Mouse (Mus musculus) embryonic facial prominence, embryonic 12.5 days (tissue): ENCODE measurements at regions not wholly inside any gene's neighbourhood (a gene's known extent, or its start where the extent isn't known, plus 50 kb on each side); places are given as distances from the start of the nearest gene placed in this dataset.

Experiments used
- ATAC-seq: fragments of 200-750 bp; cut with Nextera tagmentation; 2 replicates; pipeline ENCODE4 v1.8.0; 2017; ENCODE audit not compliant: insufficient number of reproducible peaks, insufficient read depth, low FRiP score, low TSS enrichment
- H3K27ac ChIP-seq: fragments of 300-500 bp; sonication (generic); 2 replicates; pipeline ENCODE4 v1.5.1; 2016; ENCODE audit warnings: mild to moderate bottlenecking
- H3K27me3 ChIP-seq: fragments of 300-500 bp; sonication (generic); 2 replicates; pipeline ENCODE4 v1.6.1; 2016; ENCODE audit warnings: mild to moderate bottlenecking, moderate library complexity
- H3K36me3 ChIP-seq: fragments of 300-500 bp; sonication (generic); 2 replicates; pipeline ENCODE4 v1.6.1; 2016; ENCODE audit warnings: mild to moderate bottlenecking
- H3K4me1 ChIP-seq: fragments of 300-500 bp; sonication (generic); 2 replicates; pipeline ENCODE4 v1.6.1; 2016
- H3K4me2 ChIP-seq: fragments of 300-500 bp; sonication (generic); replicated peaks from 2 replicates; pipeline ENCODE4 v1.6.1; 2016; ENCODE audit warnings: mild to moderate bottlenecking, moderate library complexity
- H3K4me3 ChIP-seq: fragments of 300-500 bp; sonication (generic); 2 replicates; pipeline ENCODE4 v1.5.1; 2016; ENCODE audit warnings: mild to moderate bottlenecking
- H3K9ac ChIP-seq: fragments of 300-500 bp; sonication (generic); 2 replicates; pipeline ENCODE4 v1.6.1; 2016; ENCODE audit warnings: mild to moderate bottlenecking, moderate library complexity
- H3K9me3 ChIP-seq: fragments of 300-500 bp; sonication (generic); 2 replicates; pipeline ENCODE4 v1.6.1; 2016; ENCODE audit warnings: mild to moderate bottlenecking, moderate library complexity
- WGBS: fragments of 180-500 bp; shearing (Covaris S2); methylation state at CpG from one replicate; pipeline ENCODE4 v1.1.7; 2016; 5-methylcytosine and 5-hydroxymethylcytosine counted together

- Histone ChIP-seq H3K27ac (no peak overlapping the region), H3K4me3 (no peak overlapping the region), H3K9ac (no peak overlapping the region), H3K9me3 (no peaks in the 10 kb centered on the region), H3K4me2 (no peak overlapping the region), H3K4me1 (no peaks in the 10 kb centered on the region), H3K36me3 (no peaks in the 10 kb centered on the region), H3K27me3 (no peaks in the 10 kb centered on the region)
- WGBS = 93% methylated on average over 3 of the region's 3 CpGs
- ATAC-seq = no peak
Observed at GRCm38 (mm10) chr16:12932959-12933358, 176.5 kb upstream of the Ercc4 start.

GRCm38 (mm10) chr16:12934586-12934985 is 174.9 kb upstream of the Ercc4 start:
- Histone ChIP-seq H3K9me3 (no peaks in the 10 kb centered on the region), H3K9ac (no peak overlapping the region), H3K36me3 (no peaks in the 10 kb centered on the region), H3K4me3 (no peak overlapping the region), H3K27ac (no peak overlapping the region), H3K4me2 (no peak overlapping the region), H3K4me1 (no peaks in the 10 kb centered on the region), H3K27me3 (no peaks in the 10 kb centered on the region)
- WGBS = 84% methylated on average over 7 of the region's 7 CpGs
- no peak for ATAC-seq

GRCm38 (mm10) chr16:12935266-12935665 is 174.2 kb upstream of the Ercc4 start:
- Histone ChIP-seq H3K4me1 (no peaks in the 10 kb centered on the region), H3K36me3 (no peaks in the 10 kb centered on the region), H3K4me3 (no peak overlapping the region), H3K9me3 (no peaks in the 10 kb centered on the region), H3K27ac (no peak overlapping the region), H3K27me3 (no peaks in the 10 kb centered on the region), H3K9ac (no peak overlapping the region), H3K4me2 (no peak overlapping the region)
- WGBS = 46% methylated on average over 2 of the region's 2 CpGs
- no peak for ATAC-seq

- H3K9ac ChIP-seq = no peak overlapping the region
- no peaks in the 10 kb centered on the region for H3K9me3 ChIP-seq
- 87% methylated on average over 2 of the region's 2 CpGs for WGBS
- no peak overlapping the region for H3K27ac ChIP-seq
- no peak for ATAC-seq
- H3K4me2 ChIP-seq = no peak overlapping the region
- no peak overlapping the region for H3K4me3 ChIP-seq
- no peaks in the 10 kb centered on the region for H3K36me3 ChIP-seq
- H3K4me1 ChIP-seq = no peaks in the 10 kb centered on the region
- H3K27me3 ChIP-seq = no peaks in the 10 kb centered on the region
Observed at GRCm38 (mm10) chr16:12936571-12936970, 172.9 kb upstream of the Ercc4 start.

- Histone ChIP-seq H3K4me2 (no peak overlapping the region), H3K4me3 (no peak overlapping the region), H3K4me1 (no peaks in the 10 kb centered on the region), H3K27me3 (no peaks in the 10 kb centered on the region), H3K27ac (no peak overlapping the region), H3K9me3 (no peaks in the 10 kb centered on the region), H3K36me3 (no peaks in the 10 kb centered on the region), H3K9ac (no peak overlapping the region)
- ATAC-seq = no peak
- WGBS = 87% methylated on average over 2 of the region's 2 CpGs
Observed at GRCm38 (mm10) chr16:12938563-12938962, 170.9 kb upstream of the Ercc4 start.

GRCm38 (mm10) chr16:12951176-12951575 is 158.3 kb upstream of the Ercc4 start:
- WGBS = 85% methylated on average over 5 of the region's 5 CpGs
- H3K36me3 ChIP-seq = no peaks in the 10 kb centered on the region
- no peaks in the 10 kb centered on the region for H3K9me3 ChIP-seq
- no peaks in the 10 kb centered on the region for H3K4me1 ChIP-seq
- H3K4me2 ChIP-seq = no peak overlapping the region
- H3K9ac ChIP-seq = no peak overlapping the region
- no peak overlapping the region for H3K27ac ChIP-seq
- ATAC-seq = no peak
- H3K4me3 ChIP-seq = no peak overlapping the region
- no peaks in the 10 kb centered on the region for H3K27me3 ChIP-seq

- ATAC-seq = no peak
- Histone ChIP-seq H3K36me3 (no peaks in the 10 kb centered on the region), H3K9ac (no peak overlapping the region), H3K4me1 (no peaks in the 10 kb centered on the region), H3K27ac (no peak overlapping the region), H3K4me2 (no peak overlapping the region), H3K4me3 (no peak overlapping the region), H3K27me3 (no peaks in the 10 kb centered on the region), H3K9me3 (no peaks in the 10 kb centered on the region)
- WGBS = 70% methylated on average over 8 of the region's 8 CpGs
Observed at GRCm38 (mm10) chr16:12954028-12954427, 155.5 kb upstream of the Ercc4 start.

GRCm38 (mm10) chr16:12956416-12956815 is 153.1 kb upstream of the Ercc4 start:
- WGBS = 67% methylated on average over 3 of the region's 3 CpGs
- no peak for ATAC-seq
- Histone ChIP-seq H3K27ac (no peak overlapping the region), H3K27me3 (no peaks in the 10 kb centered on the region), H3K9ac (no peak overlapping the region), H3K9me3 (no peaks in the 10 kb centered on the region), H3K36me3 (no peaks in the 10 kb centered on the region), H3K4me2 (no peak overlapping the region), H3K4me1 (no peaks in the 10 kb centered on the region), H3K4me3 (no peak overlapping the region)

GRCm38 (mm10) chr16:12960885-12961284 is 148.6 kb upstream of the Ercc4 start:
- no peaks in the 10 kb centered on the region for H3K4me1 ChIP-seq
- H3K9me3 ChIP-seq = no peaks in the 10 kb centered on the region
- H3K27me3 ChIP-seq = no peaks in the 10 kb centered on the region
- no peak for ATAC-seq
- no peak overlapping the region for H3K4me3 ChIP-seq
- H3K4me2 ChIP-seq = no peak overlapping the region
- H3K9ac ChIP-seq = no peak overlapping the region
- H3K36me3 ChIP-seq = no peaks in the 10 kb centered on the region
- 65% methylated on average over 5 of the region's 5 CpGs for WGBS
- no peak overlapping the region for H3K27ac ChIP-seq

- H3K9me3 ChIP-seq = no peaks in the 10 kb centered on the region
- H3K9ac ChIP-seq = no peak overlapping the region
- H3K36me3 ChIP-seq = no peaks in the 10 kb centered on the region
- no peak overlapping the region for H3K27ac ChIP-seq
- H3K27me3 ChIP-seq = no peaks in the 10 kb centered on the region
- 85% methylated on average over 1 of the region's 1 CpGs for WGBS
- ATAC-seq = no peak
- no peaks in the 10 kb centered on the region for H3K4me1 ChIP-seq
- no peak overlapping the region for H3K4me2 ChIP-seq
- no peak overlapping the region for H3K4me3 ChIP-seq
Observed at GRCm38 (mm10) chr16:12982681-12983080, 126.8 kb upstream of the Ercc4 start.

- no peaks in the 10 kb centered on the region for H3K9me3 ChIP-seq
- no peak for ATAC-seq
- no peak overlapping the region for H3K4me3 ChIP-seq
- H3K27ac ChIP-seq = no peak overlapping the region
- H3K36me3 ChIP-seq = no peaks in the 10 kb centered on the region
- H3K4me1 ChIP-seq = no peaks in the 10 kb centered on the region
- no peak overlapping the region for H3K4me2 ChIP-seq
- whole genome bisulfite sequencing = 48% methylated on average over 1 of the region's 1 CpGs
- no peaks in the 10 kb centered on the region for H3K27me3 ChIP-seq
- H3K9ac ChIP-seq = no peak overlapping the region
Observed at GRCm38 (mm10) chr16:13001288-13001880, 108.1 kb upstream of the Ercc4 start.

- ATAC-seq = no peak
Observed at GRCm38 (mm10) chr16:13012863-13013262, 96.6 kb upstream of the Ercc4 start.

More at GRCm38 (mm10) chr16:13012863-13013262, 96.6 kb upstream of the Ercc4 start:
- H3K4me3 ChIP-seq = no peak overlapping the region
- no peak overlapping the region for H3K27ac ChIP-seq
- no peaks in the 10 kb centered on the region for H3K27me3 ChIP-seq
- H3K36me3 ChIP-seq = no peaks in the 10 kb centered on the region
- WGBS = 85% methylated on average over 5 of the region's 5 CpGs
- no peak overlapping the region for H3K4me2 ChIP-seq
- H3K9ac ChIP-seq = no peak overlapping the region
- H3K4me1 ChIP-seq = no peaks in the 10 kb centered on the region
- H3K9me3 ChIP-seq = no peaks in the 10 kb centered on the region
